Mouse (Mus musculus): ENCODE results near the gene Lrrc9. TPM values are rescaled to one million over a fixed set of nuclear protein-coding genes. Genes with fewer than 3 reads are reported as not detected.

Lrrc9 gene
- total RNA-seq (2022), result 1 to 10 TPM; 2.0 to 4.9 (median 4.0) TPM

GRCm38 (mm10) chr12:72441839-72442576 lies at the start of gene Lrrc9:
Gene Lrrc9, plus strand, starts transcription at chr12:72441866.
- peak; percentile 29 to 35 for DNase-seq (ENCODE audit: low spot score in 2 of 2)

GRCm38 (mm10) chr12:72393046-72393805 lies 48.4 kb upstream of the Lrrc9 start:
- DNase-seq (ENCODE audit: low spot score in 2 of 2), result no peak

- no peak for DNase-seq (ENCODE audit: low spot score in 2 of 2)
These were observed 36.6 kb upstream of the Lrrc9 start for GRCm38 (mm10) chr12:72405031-72405430.

GRCm38 (mm10) chr12:72407146-72407545 lies 34.5 kb upstream of the Lrrc9 start:
- DNase-seq (ENCODE audit: low spot score in 2 of 2), result peak; percentile 30 to 33

- DNase-seq (ENCODE audit: low spot score in 2 of 2), result no peak
These were observed 34.0 kb upstream of the Lrrc9 start for GRCm38 (mm10) chr12:72407721-72408110.

GRCm38 (mm10) chr12:72408111-72408891 lies 33.4 kb upstream of the Lrrc9 start:
- peak; percentile 60 to 71 for DNase-seq (ENCODE audit: low spot score in 2 of 2)

GRCm38 (mm10) chr12:72408954-72409353 lies 32.7 kb upstream of the Lrrc9 start, which contains the start of gene Rtn1:
Gene Rtn1, minus strand, starts transcription at chr12:72409054.
- DNase-seq (ENCODE audit: low spot score in 2 of 2), result no peak

GRCm38 (mm10) chr12:72417762-72418161 lies 23.9 kb upstream of the Lrrc9 start:
- no peak for DNase-seq (ENCODE audit: low spot score in 2 of 2)

GRCm38 (mm10) chr12:72422681-72423080 lies 19.0 kb upstream of the Lrrc9 start:
- DNase-seq (ENCODE audit: low spot score in 2 of 2), result no peak

GRCm38 (mm10) chr12:72427722-72428126 lies 13.9 kb upstream of the Lrrc9 start:
- DNase-seq (ENCODE audit: low spot score in 2 of 2), result peak; percentile 75 to 83

DNA sequence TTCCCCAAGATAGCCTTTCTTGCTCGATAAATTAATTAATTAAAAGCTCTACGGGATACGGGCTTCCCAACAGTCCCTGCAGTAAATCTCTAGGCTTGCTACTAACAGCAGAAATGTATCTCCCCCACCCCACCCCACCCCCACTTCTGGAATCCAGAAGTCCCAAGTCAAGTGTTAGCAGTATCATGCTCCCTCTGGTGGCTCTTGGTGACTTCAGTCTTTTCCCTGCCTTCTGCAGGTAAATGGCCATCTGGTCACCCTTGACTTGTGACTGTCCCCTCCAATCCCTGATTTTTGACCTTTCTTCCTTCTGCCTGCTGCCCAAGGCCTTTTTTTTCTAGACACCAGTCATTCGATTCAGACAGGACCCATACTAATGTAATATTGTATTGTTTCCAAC lies 9.5 kb upstream of the Lrrc9 start:
- no peak for DNase-seq (ENCODE audit: low spot score in 2 of 2)

DNA sequence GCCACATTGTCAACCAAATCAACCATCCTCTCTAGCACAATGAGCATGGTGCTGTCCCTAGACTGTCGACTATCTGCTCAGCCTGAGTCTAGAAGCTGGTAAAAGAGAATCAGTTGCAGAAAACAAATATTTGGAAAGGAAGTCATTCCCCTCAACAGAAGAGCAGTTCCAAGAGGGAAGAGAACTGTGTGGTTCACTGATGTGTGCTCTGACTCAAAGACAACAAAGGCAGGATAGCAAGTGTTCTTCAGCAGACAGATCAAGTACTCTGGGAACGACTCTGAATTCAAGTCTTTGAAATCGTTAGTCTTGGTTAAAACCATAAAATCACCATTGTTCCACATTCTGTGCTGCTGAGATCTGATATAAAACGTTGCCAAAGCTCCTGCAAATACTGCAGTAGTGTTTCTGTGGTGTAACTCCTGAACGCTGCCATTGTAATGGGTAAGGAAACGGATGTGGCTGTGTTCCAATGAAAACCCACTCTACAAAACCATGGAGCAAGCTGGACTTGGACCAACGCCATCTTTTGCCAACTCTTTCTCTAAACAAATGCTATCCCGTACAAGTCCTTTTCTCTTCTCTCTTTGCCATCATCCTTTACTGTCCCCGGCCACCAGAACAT lies 8.3 kb upstream of the Lrrc9 start:
- DNase-seq (ENCODE audit: low spot score in 2 of 2), result no peak

GRCm38 (mm10) chr12:72437676-72438341 lies 3.9 kb upstream of the Lrrc9 start:
- no peak for DNase-seq (ENCODE audit: low spot score in 2 of 2)

- no peak for DNase-seq (ENCODE audit: low spot score in 2 of 2)
These were observed 2.6 kb upstream of the Lrrc9 start for GRCm38 (mm10) chr12:72438961-72439480.

- DNase-seq (ENCODE audit: low spot score in 2 of 2), result no peak
These were observed 12.3 kb downstream of the Lrrc9 start for GRCm38 (mm10) chr12:72453941-72454340.

DNA sequence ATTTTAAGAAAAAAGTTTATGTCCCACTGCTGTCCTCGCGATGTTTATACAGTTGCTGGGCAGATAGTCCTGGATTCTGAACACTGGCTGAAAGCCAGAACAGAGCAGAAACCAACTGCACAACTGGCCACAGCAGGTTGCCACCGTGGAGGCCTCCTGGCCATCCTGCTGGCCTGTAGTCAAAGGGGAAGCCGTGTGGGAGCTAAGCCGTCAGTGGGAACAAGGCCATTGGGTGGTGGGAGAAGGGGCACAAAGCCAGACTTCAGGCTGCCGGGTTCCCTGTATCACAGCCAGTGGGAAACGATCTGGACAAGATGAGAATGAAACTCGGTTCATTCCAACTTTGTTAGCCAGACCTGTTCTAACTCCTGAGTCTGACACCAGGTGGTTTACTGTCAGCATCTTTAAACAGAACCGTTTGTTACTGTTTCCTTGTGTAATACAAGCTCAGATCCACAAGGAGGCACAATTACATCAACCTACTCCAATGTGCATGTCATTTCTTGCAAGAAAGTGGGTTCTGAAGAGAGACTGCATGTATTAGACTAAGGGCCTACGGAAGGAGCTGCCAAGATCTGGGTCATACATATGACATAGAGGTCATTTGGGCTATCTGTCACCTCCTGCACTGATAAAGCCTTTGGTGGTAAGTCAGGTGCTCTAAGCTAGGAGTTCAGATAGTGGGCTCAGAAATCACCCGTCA lies 19.7 kb downstream of the Lrrc9 start:
- DNase-seq (ENCODE audit: low spot score in 2 of 2), result no peak

- DNase-seq (ENCODE audit: low spot score in 2 of 2), result peak in 1 of 2 experiments; percentile 19
These were observed 20.3 kb downstream of the Lrrc9 start for GRCm38 (mm10) chr12:72461894-72462530.

DNA sequence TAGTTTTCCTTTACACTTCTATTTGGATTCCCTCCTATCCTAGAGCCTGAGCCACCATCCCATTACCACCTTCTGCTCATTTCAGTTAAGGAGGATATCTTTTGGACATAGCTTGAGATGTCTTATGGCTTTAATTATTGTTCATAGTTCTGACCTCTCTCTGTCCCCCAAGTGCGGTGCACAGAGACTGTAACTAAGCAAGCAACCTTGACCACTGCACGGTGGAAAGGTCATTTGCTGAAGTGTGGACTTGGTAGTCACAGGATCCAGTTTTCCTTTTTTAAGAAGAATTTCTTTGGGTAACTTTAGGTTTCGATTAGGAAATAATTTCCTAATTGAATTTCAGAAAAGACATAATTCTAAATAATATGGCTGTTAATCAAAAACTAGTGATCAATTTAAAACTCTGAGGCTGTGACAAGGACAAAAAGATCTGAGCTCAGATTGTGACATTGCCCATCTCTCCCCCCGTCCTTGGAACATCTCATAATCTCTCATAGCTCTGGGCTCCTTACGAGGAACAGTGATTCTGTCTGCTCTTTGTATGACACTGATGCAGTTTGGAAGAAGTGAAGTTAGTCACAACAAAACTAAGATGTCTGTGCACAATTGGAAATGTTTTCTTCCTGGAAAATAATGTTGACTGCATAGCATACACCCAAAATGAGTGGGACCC lies 24.3 kb downstream of the Lrrc9 start:
- no peak for DNase-seq (ENCODE audit: low spot score in 2 of 2)

DNA sequence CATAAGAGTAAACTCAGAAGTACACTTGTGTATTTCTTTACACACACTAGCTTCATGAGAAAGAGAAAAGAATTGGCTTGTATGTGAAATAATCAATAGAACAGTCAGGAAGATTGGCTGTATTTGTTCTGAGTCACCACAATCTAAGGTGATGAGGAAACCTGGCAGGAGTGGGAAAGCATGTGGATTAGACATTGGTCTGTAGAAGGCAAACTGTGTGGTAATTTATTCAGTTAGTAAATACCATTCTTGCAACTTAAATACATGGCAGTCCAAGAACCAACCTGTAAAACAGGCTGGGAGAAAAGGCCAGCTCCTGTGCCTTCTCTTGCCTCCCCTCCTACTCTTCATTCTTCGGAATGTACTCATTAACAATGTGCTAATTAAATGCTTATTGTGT lies 25.6 kb downstream of the Lrrc9 start:
- no peak for DNase-seq (ENCODE audit: low spot score in 2 of 2)
